Mouse (Mus musculus): ENCODE data around the gene Tfip11. TPM values are rescaled to one million over a fixed set of nuclear protein-coding genes. Genes with fewer than 3 reads are reported as not detected.

Tfip11 gene
- total and polyA plus RNA-seq, 3 experiments, result 8.8 to 28.6 (median 23.8) TPM

- Histone ChIP-seq H3K4me1 (ENCODE audit: control insufficient read depth in 1 of 2, insufficient read depth in 2 of 2) (no peaks in the 10 kb centered on the region), H3K27me3 (replicated peaks) (no peaks in the 10 kb centered on the region), H3K9ac (ENCODE audit: insufficient read depth, low read depth) (no peak overlapping the region), H3K36me3 (replicated peaks in 1 of 2; ENCODE audit: control insufficient read depth in 1 of 2, insufficient read depth in 1 of 2, low read length in 1 of 2) (peaks cover 73 to 92% of the 10 kb centered on the region in 2 experiments), H3K27ac (ENCODE audit: insufficient read depth, low read depth) (no peak overlapping the region), H3K9me3 (replicated peaks; ENCODE audit: low read length) (peaks cover 3% of the 10 kb centered on the region), H3K4me3 (replicated peaks in 1 of 3; ENCODE audit: low read depth in 2 of 3, low read length in 2 of 3, poor library complexity in 1 of 3) (no peak overlapping the region), H3K4me2 (ENCODE audit: insufficient read depth, low read depth, poor library complexity, severe bottlenecking) (no peak overlapping the region), H3K79me2 (replicated peaks; ENCODE audit: control insufficient read depth, extremely low read depth, insufficient read depth, poor library complexity, severe bottlenecking) (no peaks in the 10 kb centered on the region)
- in situ Hi-C loops (cut with MboI; ENCODE audit: low pct_ligation_motif_present, low pct_unique_long_range_greater_than_20kb, low sequenced_read_pairs), result no loop called here
- DNase-seq (ENCODE audit: extremely low read depth), result no peak
- no peak for TF ChIP-seq MEF2A (IDR thresholded peaks at IDR 0.05; ENCODE audit: borderline replicate concordance, low read depth, low read length)
- no peak for TF ChIP-seq ZC3H11A (IDR thresholded peaks at IDR 0.05; ENCODE audit: low read depth, low read length)
- TF ChIP-seq KAT2A (IDR thresholded peaks at IDR 0.05; ENCODE audit: insufficient replicate concordance, low read length), result no peak
- dilution Hi-C loops (cut with MboI; ENCODE audit: extremely low pct_ligation_motif_present, extremely low pct_unique_long_range_greater_than_20kb, low sequenced_read_pairs), result no loop called here
Observed at GRCm38 (mm10) chr5:112366879-112367278, 40.7 kb downstream of the Tfip11 start.

DNA sequence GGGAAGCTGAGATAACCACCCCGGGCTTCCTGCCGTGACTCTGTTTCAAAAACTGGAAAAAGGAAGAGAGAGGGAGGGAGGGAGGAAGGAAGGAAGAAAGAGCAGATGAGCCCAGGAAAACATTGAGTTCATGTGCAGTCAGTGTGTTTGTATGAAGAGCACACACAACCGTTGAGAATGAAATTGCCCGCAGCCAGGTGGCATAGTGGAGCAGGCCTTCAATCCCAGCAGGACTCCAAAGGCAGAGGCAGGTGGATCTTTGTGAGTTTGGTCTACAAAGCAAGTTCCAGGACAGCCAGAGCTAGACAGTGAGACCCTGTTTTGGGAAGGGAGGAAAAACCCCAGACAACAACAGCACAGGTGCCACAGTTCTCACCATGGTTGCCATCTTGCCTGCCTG lies 41.2 kb downstream of the Tfip11 start:
- Histone ChIP-seq H3K27me3 (replicated peaks) (no peaks in the 10 kb centered on the region), H3K9ac (ENCODE audit: insufficient read depth, low read depth) (no peak overlapping the region), H3K4me2 (ENCODE audit: insufficient read depth, low read depth, poor library complexity, severe bottlenecking) (no peak overlapping the region), H3K9me3 (replicated peaks; ENCODE audit: low read length) (no peaks in the 10 kb centered on the region), H3K36me3 (replicated peaks in 1 of 2; ENCODE audit: control insufficient read depth in 1 of 2, insufficient read depth in 1 of 2, low read length in 1 of 2) (peaks cover 77 to 92% of the 10 kb centered on the region in 2 experiments), H3K4me1 (ENCODE audit: control insufficient read depth in 1 of 2, insufficient read depth in 2 of 2) (no peaks in the 10 kb centered on the region), H3K27ac (ENCODE audit: insufficient read depth, low read depth) (no peak overlapping the region), H3K79me2 (replicated peaks; ENCODE audit: control insufficient read depth, extremely low read depth, insufficient read depth, poor library complexity, severe bottlenecking) (no peaks in the 10 kb centered on the region), H3K4me3 (replicated peaks in 1 of 3; ENCODE audit: low read depth in 2 of 3, low read length in 2 of 3, poor library complexity in 1 of 3) (no peak overlapping the region)
- in situ Hi-C loops (cut with MboI; ENCODE audit: low pct_ligation_motif_present, low pct_unique_long_range_greater_than_20kb, low sequenced_read_pairs), result no loop called here
- no peak for DNase-seq (ENCODE audit: extremely low read depth)
- dilution Hi-C loops (cut with MboI; ENCODE audit: extremely low pct_ligation_motif_present, extremely low pct_unique_long_range_greater_than_20kb, low sequenced_read_pairs), result no loop called here
- TF ChIP-seq NRF1 (IDR thresholded peaks at IDR 0.05; ENCODE audit: low read depth, low read length), result no peak
- TF ChIP-seq CHD2 (IDR thresholded peaks at IDR 0.05; ENCODE audit: low read length), result no peak
- no peak for TF ChIP-seq EP300 (IDR thresholded peaks at IDR 0.05; ENCODE audit: low read length)
- TF ChIP-seq MAZ (IDR thresholded peaks at IDR 0.05; ENCODE audit: low read depth, low read length), result no peak
- TF ChIP-seq CTCF (conservative IDR thresholded peaks at IDR 0.05 in 1 of 2, IDR thresholded peaks at IDR 0.05 in 1 of 2; ENCODE audit: low read depth in 2 of 2, low read length in 2 of 2), result no peak
- no peak for TF ChIP-seq JUN (IDR thresholded peaks at IDR 0.05; ENCODE audit: insufficient read depth, low read depth, low read length)
- no peak for TF ChIP-seq BHLHE40 (IDR thresholded peaks at IDR 0.05; ENCODE audit: low read depth, low read length)
- TF ChIP-seq POLR2AphosphoS2 (IDR thresholded peaks at IDR 0.05; ENCODE audit: low read depth, low read length), result no peak
- no peak for TF ChIP-seq MXI1 (IDR thresholded peaks at IDR 0.05; ENCODE audit: low read depth, low read length)
- TF ChIP-seq JUND (conservative IDR thresholded peaks at IDR 0.05; ENCODE audit: low read depth, low read length), result no peak

- no peak for TF ChIP-seq MAZ (IDR thresholded peaks at IDR 0.05; ENCODE audit: low read depth, low read length)
- no peak for TF ChIP-seq SIN3A (IDR thresholded peaks at IDR 0.05; ENCODE audit: low read length)
- TF ChIP-seq MAX (IDR thresholded peaks at IDR 0.05; ENCODE audit: low read length), result no peak
- TF ChIP-seq ETS1 (conservative IDR thresholded peaks at IDR 0.05; ENCODE audit: low read depth, low read length), result no peak
- TF ChIP-seq TBP (conservative IDR thresholded peaks at IDR 0.05; ENCODE audit: low read depth, low read length), result no peak
- Histone ChIP-seq H3K4me1 (ENCODE audit: control insufficient read depth in 1 of 2, insufficient read depth in 2 of 2) (no peaks in the 10 kb centered on the region), H3K27me3 (replicated peaks) (no peaks in the 10 kb centered on the region), H3K9ac (ENCODE audit: insufficient read depth, low read depth) (no peak overlapping the region), H3K9me3 (replicated peaks; ENCODE audit: low read length) (no peaks in the 10 kb centered on the region), H3K27ac (ENCODE audit: insufficient read depth, low read depth) (no peak overlapping the region), H3K4me2 (ENCODE audit: insufficient read depth, low read depth, poor library complexity, severe bottlenecking) (no peak overlapping the region), H3K79me2 (replicated peaks; ENCODE audit: control insufficient read depth, extremely low read depth, insufficient read depth, poor library complexity, severe bottlenecking) (no peaks in the 10 kb centered on the region), H3K36me3 (replicated peaks in 1 of 2; ENCODE audit: control insufficient read depth in 1 of 2, insufficient read depth in 1 of 2, low read length in 1 of 2) (peaks cover 81 to 92% of the 10 kb centered on the region in 2 experiments), H3K4me3 (replicated peaks in 1 of 3; ENCODE audit: low read depth in 2 of 3, low read length in 2 of 3, poor library complexity in 1 of 3) (no peak overlapping the region)
- dilution Hi-C loops (cut with MboI; ENCODE audit: extremely low pct_ligation_motif_present, extremely low pct_unique_long_range_greater_than_20kb, low sequenced_read_pairs), result no loop called here
- in situ Hi-C loops (cut with MboI; ENCODE audit: low pct_ligation_motif_present, low pct_unique_long_range_greater_than_20kb, low sequenced_read_pairs), result no loop called here
- no peak for DNase-seq (ENCODE audit: extremely low read depth)
Observed at GRCm38 (mm10) chr5:112367929-112368328, 41.8 kb downstream of the Tfip11 start.

Measured in CH12.LX (cell line).